Mouse (Mus musculus) naive thymus-derived CD4-positive, alpha-beta T cell, adult 5 months (primary cell): ENCODE measurements around the gene Nsun3. TPM values are rescaled to one million over a fixed set of nuclear protein-coding genes. Genes with fewer than 3 reads are reported as not detected.

Source experiments
- polyA plus RNA-seq: library from polyadenylated mRNA; unstranded; fragments of 100-300 nt; shearing (Covaris generic); gene quantifications from one replicate; pipeline ENCODE4 v1.2.1, GENCODE M21; 2017

Nsun3 gene
- 9.8 TPM for polyA plus RNA-seq

GRCm38 (mm10) chr16:62786621-62787331 lies at the start of gene Nsun3:
Nsun3 (minus strand) TSS chr16:62786818.

GRCm38 (mm10) chr16:62814491-62814890 lies 27.9 kb upstream of the Nsun3 start, which contains the start of gene Stx19:
Stx19 (plus strand) TSS chr16:62814676.

Other genes starting within 250 kb of the Nsun3 start
- 0.61 TPM for gene Stx19, start 27.9 kb upstream of the Nsun3 start, polyA plus RNA-seq
- 12.6 TPM for gene Arl13b, start 60.2 kb upstream of the Nsun3 start, polyA plus RNA-seq
- 1.1 TPM for gene Pros1, start 67.5 kb upstream of the Nsun3 start, polyA plus RNA-seq